Mouse (Mus musculus) limb, embryonic 14.5 days (tissue): Measurements from ENCODE around the gene Zbtb16. TPM values are rescaled to one million over a fixed set of nuclear protein-coding genes. Genes with fewer than 3 reads are reported as not detected.

Experiments
- ATAC-seq: fragments of 200-750 bp; cut with Nextera tagmentation; 2 replicates; pipeline ENCODE4 v1.8.0; 2017; ENCODE audit warnings: low read depth, moderate number of reproducible peaks, moderate TSS enrichment; ENCODE audit not compliant: low FRiP score
- DNase-seq: peaks from one replicate; pipeline ENCODE4 v3.0.0-alpha.2; 2015; ENCODE audit warnings: low spot score
- H3K27ac ChIP-seq: fragments of 300-500 bp; sonication (generic); replicated peaks from 2 replicates; pipeline ENCODE4 v1.5.1; 2014; ENCODE audit warnings: low read depth, mild to moderate bottlenecking, low read length, moderate library complexity, mixed read lengths
- H3K27me3 ChIP-seq: fragments of 300-500 bp; sonication (generic); 2 replicates; pipeline ENCODE4 v1.6.1; 2014; ENCODE audit warnings: low read length, mixed read lengths; ENCODE audit not compliant: control insufficient read depth, insufficient read depth
- H3K36me3 ChIP-seq: fragments of 300-500 bp; sonication (generic); 2 replicates; pipeline ENCODE4 v1.6.1; 2014; ENCODE audit warnings: mild to moderate bottlenecking, low read length, moderate library complexity, mixed read lengths; ENCODE audit not compliant: control insufficient read depth, insufficient read depth
- H3K4me1 ChIP-seq: fragments of 300-500 bp; sonication (generic); 2 replicates; pipeline ENCODE4 v1.6.1; 2014; ENCODE audit warnings: antibody characterized with exemption, low read length, mixed read lengths; ENCODE audit not compliant: control insufficient read depth, insufficient read depth
- H3K4me2 ChIP-seq: fragments of 300-500 bp; sonication (generic); replicated peaks from 2 replicates; pipeline ENCODE4 v1.6.1; 2014; ENCODE audit warnings: low read depth, mild to moderate bottlenecking, low read length, moderate library complexity; ENCODE audit not compliant: severe bottlenecking
- H3K4me3 ChIP-seq: fragments of 300-500 bp; sonication (generic); replicated peaks from 2 replicates; pipeline ENCODE4 v1.5.1; 2014; ENCODE audit warnings: low read length
- H3K9ac ChIP-seq: fragments of 300-500 bp; sonication (generic); 2 replicates; pipeline ENCODE4 v1.6.1; 2014; ENCODE audit warnings: mild to moderate bottlenecking, low read depth, low read length, moderate library complexity; ENCODE audit not compliant: severe bottlenecking
- H3K9me3 ChIP-seq: fragments of 300-500 bp; sonication (generic); 2 replicates; pipeline ENCODE4 v1.6.1; 2016; ENCODE audit warnings: low read length; ENCODE audit not compliant: control insufficient read depth
- POLR2A ChIP-seq: fragments of 200-500 bp; IDR thresholded peaks from 2 replicates; pipeline ENCODE4 v1.8.0; 2012; ENCODE audit warnings: inconsistent platforms, mild to moderate bottlenecking, moderate library complexity, borderline replicate concordance; ENCODE audit not compliant: insufficient read depth, insufficient read length; ENCODE audit errors: extremely low read depth
- WGBS: fragments of 180-500 bp; shearing (Covaris S2); extraction: QIAGEN DNeasy Blood & Tissue Kit; methylation state at CpG from one replicate; pipeline ENCODE4 v1.1.7; 2014; 5-methylcytosine and 5-hydroxymethylcytosine counted together
- polyA plus RNA-seq, 2 experiments: library from polyadenylated mRNA; depleted of rRNA in 1 of 2; stranded (reverse) in 1 of 2; unstranded in 1 of 2; fragments of >200 nt; fragmentation: Nextera tagmentation in 1 of 2; extraction: Ambion mirVana in 1 of 2; gene quantifications; 2 replicates each; pipeline versions ENCODE4 v1.2.1 to v1.2.3; 2012 to 2014

The Zbtb16 gene
- polyA plus RNA-seq, 2 experiments: 0.91 to 1.9 TPM

DNA sequence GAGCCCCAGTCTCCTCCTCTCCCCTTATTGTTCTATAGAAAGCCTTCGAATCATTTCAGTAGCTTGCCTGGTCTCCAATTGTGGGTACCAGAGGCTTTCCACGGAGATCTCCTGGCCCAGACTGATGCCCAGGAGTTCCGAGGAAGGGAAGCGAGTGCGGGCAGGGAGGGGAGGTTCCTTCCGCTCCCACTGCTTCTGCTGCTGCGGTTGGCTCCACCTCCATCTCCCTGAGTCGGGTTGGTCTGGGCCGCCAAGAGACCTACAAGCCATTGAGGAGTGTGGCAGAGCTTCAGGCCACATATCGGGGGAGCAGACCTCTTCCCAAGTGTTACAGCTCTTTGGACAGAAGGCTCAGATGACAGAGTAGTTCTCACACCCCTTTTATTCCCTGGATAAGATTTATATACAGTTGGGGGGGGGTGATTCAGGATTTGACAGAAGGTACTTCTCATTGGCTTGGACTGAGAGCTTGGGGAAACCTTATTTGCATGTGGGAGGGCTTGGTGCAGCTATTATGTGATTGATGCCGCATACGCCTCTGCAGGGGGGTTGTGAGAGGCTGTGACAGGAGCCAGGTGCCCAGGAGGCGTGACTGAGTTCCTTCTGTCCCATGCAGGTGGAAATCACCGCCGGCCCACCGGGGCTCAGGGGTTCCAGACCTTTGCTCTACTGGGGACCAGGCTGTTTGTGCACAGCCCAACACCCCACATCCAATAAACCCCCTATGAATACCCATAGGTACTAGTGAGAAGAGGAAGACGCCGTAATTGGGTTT, 200.3 kb downstream of the Zbtb16 start:
- Histone ChIP-seq H3K27me3 (no peaks in the 10 kb centered on the region), H3K9ac (no peak overlapping the region), H3K4me1 (no peaks in the 10 kb centered on the region), H3K4me2 (no peak overlapping the region), H3K36me3 (no peaks in the 10 kb centered on the region), H3K9me3 (no peaks in the 10 kb centered on the region), H3K4me3 (no peak overlapping the region), H3K27ac (no peak overlapping the region)
- TF ChIP-seq POLR2A: no peak
- no peak for ATAC-seq
- WGBS: 39% methylated on average over 18 of the region's 18 CpGs
- peak; percentile 1 for DNase-seq

DNA sequence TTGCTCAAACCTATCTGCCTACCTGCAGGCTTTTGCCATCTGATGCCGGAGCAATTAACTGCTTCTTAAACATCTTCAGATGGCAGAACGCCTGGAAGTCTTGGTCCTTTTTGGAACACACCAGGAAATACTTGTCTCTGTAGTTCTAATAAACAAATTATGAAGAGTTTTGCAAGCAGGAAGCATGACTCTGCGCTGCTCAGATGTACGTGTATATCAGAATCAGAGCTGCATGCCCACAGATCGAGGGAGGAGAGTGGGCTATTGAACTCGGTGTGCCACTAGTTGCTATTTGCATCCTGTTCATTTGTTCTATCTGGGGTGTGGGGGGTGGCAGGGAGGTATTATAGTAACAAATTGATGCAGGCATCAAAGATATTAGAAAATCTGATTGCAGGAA, 202.9 kb downstream of the Zbtb16 start:
- Histone ChIP-seq H3K27me3 (no peaks in the 10 kb centered on the region), H3K36me3 (no peaks in the 10 kb centered on the region), H3K4me2 (no peak overlapping the region), H3K4me3 (no peak overlapping the region), H3K27ac (no peak overlapping the region), H3K9me3 (no peaks in the 10 kb centered on the region), H3K9ac (no peak overlapping the region), H3K4me1 (no peaks in the 10 kb centered on the region)
- whole genome bisulfite sequencing: 67% methylated on average over 6 of the region's 6 CpGs
- DNase-seq (peak; percentile 1), ATAC-seq (no peak)
- no peak for TF ChIP-seq POLR2A

DNA sequence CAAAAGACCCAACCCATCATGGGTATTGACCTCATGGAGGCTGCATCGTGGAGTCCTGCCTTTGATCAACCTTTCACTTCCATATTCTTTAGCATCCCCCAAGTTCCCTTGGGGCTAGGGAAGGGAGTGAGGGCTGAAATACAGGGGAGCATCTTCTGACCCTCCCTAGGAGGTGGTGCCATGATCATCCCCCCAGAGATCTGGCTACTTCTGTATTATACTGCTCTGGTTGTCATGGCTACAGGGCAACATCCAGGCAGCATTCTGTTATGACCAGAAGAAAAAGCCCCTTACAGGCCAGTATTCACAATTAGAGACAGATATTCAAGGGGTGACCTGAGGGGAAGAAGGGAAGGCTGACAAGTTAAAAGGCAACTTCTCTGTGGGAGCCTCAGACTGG, 216.8 kb downstream of the Zbtb16 start:
- ATAC-seq (no peak), DNase-seq (no peak)
- Histone ChIP-seq H3K27ac (no peak overlapping the region), H3K4me2 (no peak overlapping the region), H3K4me1 (no peaks in the 10 kb centered on the region), H3K27me3 (no peaks in the 10 kb centered on the region), H3K9me3 (no peaks in the 10 kb centered on the region), H3K36me3 (no peaks in the 10 kb centered on the region), H3K4me3 (no peak overlapping the region), H3K9ac (no peak overlapping the region)
- WGBS: 74% methylated on average over 1 of the region's 1 CpGs
- no peak for TF ChIP-seq POLR2A

DNA sequence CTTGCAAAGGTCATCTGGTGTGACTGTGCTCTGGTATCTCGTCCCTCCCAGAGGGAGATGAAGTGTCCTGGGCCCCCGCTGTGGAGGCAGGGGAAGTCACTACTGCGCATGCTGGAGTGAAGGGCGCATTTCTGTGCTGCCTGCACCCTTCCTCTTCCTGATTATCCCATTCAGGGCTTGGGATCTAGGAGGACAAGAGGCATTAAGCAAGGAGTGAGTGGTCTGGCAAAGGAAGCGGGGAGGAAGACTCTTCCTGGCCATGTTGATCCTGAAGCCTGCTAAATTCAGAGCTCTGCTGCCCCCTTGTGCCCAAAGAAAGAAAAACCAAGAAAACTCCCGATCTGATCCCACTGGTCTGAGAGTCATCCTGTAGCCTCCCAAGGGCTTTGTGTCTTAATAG, 217.4 kb downstream of the Zbtb16 start:
- Histone ChIP-seq H3K27ac (no peak overlapping the region), H3K4me3 (no peak overlapping the region), H3K9me3 (no peaks in the 10 kb centered on the region), H3K4me1 (no peaks in the 10 kb centered on the region), H3K4me2 (peak overlapping the region; percentile 31; the same call in 1 of the 2 replicates), H3K36me3 (no peaks in the 10 kb centered on the region), H3K9ac (no peak overlapping the region), H3K27me3 (no peaks in the 10 kb centered on the region)
- 18% methylated on average over 6 of the region's 6 CpGs for WGBS
- ATAC-seq (no peak; the same call in 1 of the 2 replicates), DNase-seq (peak; percentile 82)
- no peak for TF ChIP-seq POLR2A

DNA sequence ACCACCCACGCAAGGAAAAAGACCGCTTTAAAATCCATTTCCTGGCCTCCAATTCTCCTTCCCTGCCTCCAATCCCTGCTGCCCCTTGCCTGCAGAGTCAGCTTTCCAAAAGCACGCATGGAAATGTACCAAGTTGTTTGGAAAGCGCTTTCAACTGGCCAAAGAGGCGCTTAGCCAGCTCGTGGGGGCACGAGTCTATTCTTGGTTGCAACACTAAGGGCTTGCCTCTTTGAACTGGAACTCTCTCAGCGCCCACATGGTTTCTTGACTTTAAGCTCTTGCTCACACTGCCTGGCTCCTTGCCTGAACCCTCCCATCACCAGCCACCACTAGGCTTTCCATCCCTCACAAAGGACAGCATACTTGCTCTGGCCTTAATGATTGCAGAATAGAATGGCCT, 217.9 kb downstream of the Zbtb16 start:
- no peak for ATAC-seq
- no peak for TF ChIP-seq POLR2A
- WGBS: 81% methylated on average over 8 of the region's 8 CpGs
- Histone ChIP-seq H3K9me3 (no peaks in the 10 kb centered on the region), H3K4me3 (no peak overlapping the region), H3K9ac (no peak overlapping the region), H3K27me3 (no peaks in the 10 kb centered on the region), H3K4me2 (no peak overlapping the region), H3K27ac (no peak overlapping the region), H3K4me1 (no peaks in the 10 kb centered on the region), H3K36me3 (no peaks in the 10 kb centered on the region)
- DNase-seq: no peak
